Comparison of ENCODE assay signal across 23 mouse cellular contexts in the genomic region with DNA sequence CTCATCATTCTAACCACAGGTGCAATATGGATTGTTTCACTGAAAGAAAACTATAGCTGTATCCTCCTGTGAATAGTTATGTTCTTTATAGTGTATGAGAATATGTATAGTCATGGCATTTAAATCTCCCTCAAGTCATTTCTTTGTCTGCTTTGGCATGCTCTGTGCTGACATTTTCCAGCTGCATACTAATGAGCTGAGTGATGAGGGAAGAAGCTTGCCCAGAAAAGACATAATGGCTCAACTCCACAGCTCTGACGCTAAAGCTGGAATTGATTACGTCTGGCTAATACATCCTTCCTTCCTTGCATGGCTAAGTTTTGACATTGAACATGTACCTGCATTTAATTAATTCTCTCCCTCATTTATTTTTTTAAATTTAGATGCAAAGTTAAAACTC.
DNase-seq lines count a peak whose midpoint lies in the region; ATAC-seq and TF ChIP-seq lines count a peak whose summit lies in the region.
"Had no signal": no experiment of that assay in that cellular context is flagged by ENCODE, and none has a peak within 500 bp of the region (broad histone marks: within the 10 kb centered on the region; RNA-seq: fewer than 3 reads in every experiment).

No protein-coding gene starts in this region.

- WGBS in neural tube, embryonic 14.5 days, result 32% methylated on average over 2 of the region's 2 CpGs
- WGBS in neural tube, embryonic 15.5 days, result 40% methylated on average over 2 of the region's 2 CpGs
- 33% methylated on average over 2 of the region's 2 CpGs for WGBS in midbrain, postnatal 0 days

- DNase-seq in embryo, embryonic 10.5 days (ENCODE audit: low spot score), result peak; percentile 0
- no peak for DNase-seq in embryo, embryonic 9.5 days (ENCODE audit: extremely low spot score)
- no peak for DNase-seq in frontal cortex, postnatal 14 days (ENCODE audit: low spot score in 2 of 2)
- peak; percentile 0 for DNase-seq in midbrain, postnatal 0 days (ENCODE audit: low spot score)
- no peak for DNase-seq in layer of hippocampus, adult 2 months (ENCODE audit: low spot score in 2 of 2)
- DNase-seq: adrenal gland, postnatal 10 days; cerebellum, adult 11 months; cerebellum, postnatal 10 days; gastrocnemius, postnatal 36 days; kidney, adult 9 months; kidney, postnatal 36 days; layer of hippocampus, adult 9-11 months; liver, embryonic 13.5 days; right cerebral cortex, postnatal 25 days; thymus, adult 2 months had no signal

- H3K4me3 ChIP-seq in neural tube, embryonic 14.5 days (ENCODE audit: low read depth, low read length), result no peak overlapping the region
- H3K4me3 ChIP-seq in neural tube, embryonic 15.5 days (replicated peaks), result no peak overlapping the region
- H3K4me3 ChIP-seq in midbrain, postnatal 0 days (ENCODE audit: low read depth, low read length), result no peak overlapping the region
- no peak overlapping the region for H3K4me3 ChIP-seq in layer of hippocampus, adult 2 months
- H3K4me3 ChIP-seq: erythroblast, embryonic 14.5 days; hindbrain, embryonic 10.5 days; limb, embryonic 12.5 days; liver, embryonic 13.5 days; stomach, embryonic 15.5 days had no signal

- peak; percentile 57 for ATAC-seq in frontal cortex, adult (ENCODE audit: low TSS enrichment)
- ATAC-seq in neural tube, embryonic 14.5 days (ENCODE audit: low read depth), result 0 out of 2 replicates have a peak, but pooled peaks have one; percentile 38
- no peak for ATAC-seq in neural tube, embryonic 15.5 days (ENCODE audit: low FRiP score)
- ATAC-seq in midbrain, postnatal 0 days (ENCODE audit: low FRiP score), result no peak
- ATAC-seq: activated CD4-positive, CD25-positive, alpha-beta regulatory T cell, adult 4 months had no signal

- no peak overlapping the region for H3K9ac ChIP-seq in neural tube, embryonic 14.5 days (replicated peaks; ENCODE audit: low read depth, low read length)
- H3K9ac ChIP-seq in neural tube, embryonic 15.5 days (replicated peaks), result no peak overlapping the region
- no peak overlapping the region for H3K9ac ChIP-seq in midbrain, postnatal 0 days (replicated peaks; ENCODE audit: low read length, poor library complexity, severe bottlenecking)
- H3K9ac ChIP-seq: limb, embryonic 12.5 days; liver, embryonic 13.5 days; stomach, embryonic 15.5 days had no signal

- H3K36me3 ChIP-seq in neural tube, embryonic 14.5 days (ENCODE audit: control insufficient read depth, insufficient read depth, low read length), result no peaks in the 10 kb centered on the region
- no peaks in the 10 kb centered on the region for H3K36me3 ChIP-seq in neural tube, embryonic 15.5 days
- H3K36me3 ChIP-seq in midbrain, postnatal 0 days (ENCODE audit: insufficient read depth, low read length), result no peaks in the 10 kb centered on the region
- H3K36me3 ChIP-seq: hindbrain, embryonic 10.5 days; limb, embryonic 12.5 days; liver, embryonic 13.5 days; stomach, embryonic 15.5 days had no signal

- H3K9me3 ChIP-seq in neural tube, embryonic 14.5 days (ENCODE audit: control insufficient read depth, low read length), result no peaks in the 10 kb centered on the region
- no peaks in the 10 kb centered on the region for H3K9me3 ChIP-seq in neural tube, embryonic 15.5 days (replicated peaks)
- no peaks in the 10 kb centered on the region for H3K9me3 ChIP-seq in midbrain, postnatal 0 days (ENCODE audit: low read length)
- H3K9me3 ChIP-seq: hindbrain, embryonic 10.5 days; limb, embryonic 12.5 days; liver, embryonic 13.5 days; stomach, embryonic 15.5 days had no signal

- H3K4me2 ChIP-seq in neural tube, embryonic 14.5 days (ENCODE audit: low read depth, low read length), result no peak overlapping the region
- H3K4me2 ChIP-seq in neural tube, embryonic 15.5 days, result no peak overlapping the region
- no peak overlapping the region for H3K4me2 ChIP-seq in midbrain, postnatal 0 days (ENCODE audit: low read depth, low read length, poor library complexity, severe bottlenecking)
- H3K4me2 ChIP-seq: limb, embryonic 12.5 days; liver, embryonic 13.5 days; stomach, embryonic 15.5 days had no signal

- H3K27ac ChIP-seq in neural tube, embryonic 14.5 days (ENCODE audit: low read depth, low read length), result no peak overlapping the region
- H3K27ac ChIP-seq in neural tube, embryonic 15.5 days (replicated peaks), result no peak overlapping the region
- H3K27ac ChIP-seq in midbrain, postnatal 0 days (ENCODE audit: low read depth, low read length), result no peak overlapping the region
- no peak overlapping the region for H3K27ac ChIP-seq in layer of hippocampus, adult 2 months
- H3K27ac ChIP-seq: hindbrain, embryonic 10.5 days; limb, embryonic 12.5 days; liver, embryonic 13.5 days; stomach, embryonic 15.5 days had no signal

- TF ChIP-seq CTCF in midbrain, postnatal 0 days (IDR thresholded peaks at IDR 0.05), result no peak
- no peak for TF ChIP-seq CTCF in layer of hippocampus, adult 2 months (conservative IDR thresholded peaks at IDR 0.05)

- no peaks in the 10 kb centered on the region for H3K4me1 ChIP-seq in neural tube, embryonic 14.5 days (ENCODE audit: control insufficient read depth, insufficient read depth, low read length)
- no peaks in the 10 kb centered on the region for H3K4me1 ChIP-seq in neural tube, embryonic 15.5 days
- no peaks in the 10 kb centered on the region for H3K4me1 ChIP-seq in midbrain, postnatal 0 days (ENCODE audit: insufficient read depth, low read length)
- H3K4me1 ChIP-seq: hindbrain, embryonic 10.5 days; limb, embryonic 12.5 days; liver, embryonic 13.5 days; stomach, embryonic 15.5 days had no signal

- no peaks in the 10 kb centered on the region for H3K27me3 ChIP-seq in neural tube, embryonic 14.5 days (ENCODE audit: control insufficient read depth, insufficient read depth, low read length)
- H3K27me3 ChIP-seq in neural tube, embryonic 15.5 days (replicated peaks), result no peaks in the 10 kb centered on the region
- H3K27me3 ChIP-seq in midbrain, postnatal 0 days (ENCODE audit: insufficient read depth, low read length), result no peaks in the 10 kb centered on the region
- H3K27me3 ChIP-seq: limb, embryonic 12.5 days; liver, embryonic 13.5 days; stomach, embryonic 15.5 days had no signal

Comparison
In these comparisons a context has a peak if more than half of its experiments do, and no peak if none do; other contexts are left out.
1. DNase-seq: peak in embryo, embryonic 10.5 days (single experiment) and midbrain, postnatal 0 days (single experiment); none in embryo, embryonic 9.5 days (single experiment), frontal cortex, postnatal 14 days (0 of 2) and layer of hippocampus, adult 2 months (0 of 2).
2. ATAC-seq: peak in frontal cortex, adult (single experiment) and neural tube, embryonic 14.5 days (single experiment); none in neural tube, embryonic 15.5 days (single experiment) and midbrain, postnatal 0 days (single experiment).